Mouse (Mus musculus) liver, adult 2 months (tissue): ENCODE measurements at regions not wholly inside any gene's neighbourhood (a gene's known extent, or its start where the extent isn't known, plus 50 kb on each side); places are given as distances from the start of the nearest gene placed in this dataset.
"Not testable (repeated sequence)": the region's sequence is repeated elsewhere in the genome, so short reads cannot be mapped to it uniquely, and the experiment has no call there.

Source experiments
- DNase-seq: peaks from one replicate; pipeline ENCODE4 v3.0.0-alpha.2; 2011; ENCODE audit warnings: low read depth, low spot score; ENCODE audit errors: extremely low read depth
- H3K27ac ChIP-seq: fragments of 200-500 bp; replicated peaks from 2 replicates; pipeline ENCODE4 v1.5.1; 2012; ENCODE audit warnings: low read depth, mild to moderate bottlenecking, control low read depth, inconsistent platforms, low read length; ENCODE audit not compliant: insufficient read depth
- H3K27me3 ChIP-seq: fragments of 200-500 bp; 2 replicates; pipeline ENCODE4 v1.6.1; 2012; ENCODE audit warnings: mild to moderate bottlenecking, moderate library complexity, low read length, inconsistent platforms; ENCODE audit not compliant: control insufficient read depth, insufficient read depth
- H3K36me3 ChIP-seq: fragments of 200-500 bp; 2 replicates; pipeline ENCODE4 v1.6.1; 2012; ENCODE audit warnings: low read length, inconsistent platforms; ENCODE audit not compliant: control insufficient read depth, insufficient read depth
- H3K4me1 ChIP-seq: fragments of 200-500 bp; 2 replicates; pipeline ENCODE4 v1.6.1; 2011; ENCODE audit warnings: low read length; ENCODE audit not compliant: control insufficient read depth, insufficient read depth
- H3K4me3 ChIP-seq: fragments of 200-500 bp; 2 replicates; pipeline ENCODE4 v1.5.1; 2011; ENCODE audit warnings: low read depth, mild to moderate bottlenecking, control low read depth, low read length, moderate library complexity; ENCODE audit not compliant: insufficient read depth
- H3K79me2 ChIP-seq: fragments of 200-500 bp; 2 replicates; pipeline ENCODE4 v1.6.1; 2012; ENCODE audit warnings: inconsistent platforms, mild to moderate bottlenecking, low read length, moderate library complexity; ENCODE audit not compliant: control insufficient read depth, insufficient read depth
- H3K9ac ChIP-seq: fragments of 200-500 bp; 2 replicates; pipeline ENCODE4 v1.6.1; 2012; ENCODE audit warnings: low read depth, mild to moderate bottlenecking, control low read depth, inconsistent platforms, low read length
- CTCF ChIP-seq: fragments of 200-500 bp; IDR thresholded peaks from 2 replicates; pipeline ENCODE4 v1.5.1; 2011; ENCODE audit warnings: low read depth, low read length, control low read depth
- POLR2A ChIP-seq: fragments of 200-500 bp; IDR thresholded peaks from 2 replicates; pipeline ENCODE4 v1.6.1; 2011; ENCODE audit warnings: low read length, control low read depth; ENCODE audit not compliant: insufficient read depth; ENCODE audit errors: extremely low read depth
- WGBS: fragments of 180-500 bp; shearing (Covaris S2); methylation state at CpG from one replicate; pipeline ENCODE4 v1.1.7; 2018; 5-methylcytosine and 5-hydroxymethylcytosine counted together

DNA sequence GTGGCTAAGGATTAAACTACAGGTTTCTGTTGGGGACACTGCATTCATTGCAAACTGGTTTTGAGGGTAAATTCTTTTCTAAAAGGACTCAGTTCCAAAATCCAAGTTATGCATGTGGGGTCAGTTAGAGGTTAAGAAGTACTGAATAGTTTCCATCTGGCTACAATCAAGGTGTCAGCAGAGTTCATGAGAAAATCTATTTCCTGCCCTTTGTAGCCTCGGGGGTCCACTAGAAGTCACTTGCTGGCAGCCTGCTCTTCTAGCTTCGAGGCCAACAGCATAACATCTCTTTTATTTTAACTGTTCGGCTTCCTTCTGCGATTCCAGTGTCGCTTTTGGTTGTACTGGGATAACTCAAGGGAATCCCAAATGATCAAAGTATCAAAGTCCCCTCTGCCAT is 283.8 kb downstream of the Nek10 start:
- no peak for DNase-seq
- 73% methylated on average over 5 of the region's 5 CpGs for WGBS
- H3K4me3 ChIP-seq = no peak overlapping the region
- H3K27ac ChIP-seq = no peak overlapping the region
- no peak for TF ChIP-seq POLR2A
- TF ChIP-seq CTCF = no peak
- H3K79me2 ChIP-seq = no peaks in the 10 kb centered on the region
- H3K4me1 ChIP-seq = no peaks in the 10 kb centered on the region
- H3K9ac ChIP-seq = no peak overlapping the region
- H3K36me3 ChIP-seq = no peaks in the 10 kb centered on the region
- H3K27me3 ChIP-seq = no peaks in the 10 kb centered on the region

DNA sequence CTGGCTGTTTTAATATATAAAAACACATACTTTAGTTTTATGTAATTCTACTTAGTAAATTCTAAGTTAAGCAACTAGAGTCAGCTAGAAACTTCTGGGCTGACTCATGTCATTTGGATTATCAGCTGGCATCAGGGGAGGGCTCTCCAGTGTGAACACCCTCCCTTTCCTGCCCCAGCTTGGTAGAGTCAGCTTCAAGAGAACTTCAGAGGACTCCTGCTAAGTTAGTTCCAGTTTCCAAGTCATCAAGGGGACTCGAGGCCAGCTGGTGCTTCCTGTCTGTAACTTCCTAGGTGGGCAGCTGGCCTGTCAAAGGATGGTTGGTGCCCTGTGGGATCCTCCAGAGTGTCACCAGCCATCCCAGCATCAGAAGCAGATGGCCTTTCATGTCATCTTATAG is 293.6 kb downstream of the Nek10 start:
- no peak for TF ChIP-seq CTCF
- TF ChIP-seq POLR2A = no peak
- Histone ChIP-seq H3K4me1 (no peaks in the 10 kb centered on the region), H3K79me2 (no peaks in the 10 kb centered on the region), H3K9ac (no peak overlapping the region), H3K27ac (no peak overlapping the region), H3K27me3 (no peaks in the 10 kb centered on the region), H3K4me3 (no peak overlapping the region), H3K36me3 (no peaks in the 10 kb centered on the region)
- 39% methylated on average over 1 of the region's 1 CpGs for WGBS
- no peak for DNase-seq

DNA sequence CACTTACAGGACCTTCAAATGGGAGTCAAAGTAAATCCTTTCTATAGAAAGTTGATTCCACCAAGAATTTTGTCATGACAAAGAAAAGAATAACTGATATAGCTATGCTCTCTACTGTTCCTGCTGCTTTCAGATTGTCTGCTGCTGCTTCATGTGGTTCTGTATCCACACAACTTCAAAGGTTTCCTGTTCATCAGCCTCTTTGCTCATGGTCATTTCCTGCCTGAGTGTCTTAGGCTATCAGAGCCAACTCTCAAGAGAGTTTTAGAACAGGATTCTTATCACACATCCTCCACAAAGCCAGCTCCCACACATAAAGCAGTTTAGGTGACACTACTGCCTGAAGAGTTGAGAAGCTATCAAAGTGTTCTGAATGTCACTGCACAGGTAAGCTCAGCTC is 296.7 kb downstream of the Nek10 start:
- Histone ChIP-seq H3K27ac (no peak overlapping the region), H3K36me3 (no peaks in the 10 kb centered on the region), H3K27me3 (no peaks in the 10 kb centered on the region), H3K79me2 (no peaks in the 10 kb centered on the region), H3K4me1 (no peaks in the 10 kb centered on the region), H3K4me3 (no peak overlapping the region), H3K9ac (no peak overlapping the region)
- no peak for DNase-seq
- no peak for TF ChIP-seq CTCF
- no peak for TF ChIP-seq POLR2A

DNA sequence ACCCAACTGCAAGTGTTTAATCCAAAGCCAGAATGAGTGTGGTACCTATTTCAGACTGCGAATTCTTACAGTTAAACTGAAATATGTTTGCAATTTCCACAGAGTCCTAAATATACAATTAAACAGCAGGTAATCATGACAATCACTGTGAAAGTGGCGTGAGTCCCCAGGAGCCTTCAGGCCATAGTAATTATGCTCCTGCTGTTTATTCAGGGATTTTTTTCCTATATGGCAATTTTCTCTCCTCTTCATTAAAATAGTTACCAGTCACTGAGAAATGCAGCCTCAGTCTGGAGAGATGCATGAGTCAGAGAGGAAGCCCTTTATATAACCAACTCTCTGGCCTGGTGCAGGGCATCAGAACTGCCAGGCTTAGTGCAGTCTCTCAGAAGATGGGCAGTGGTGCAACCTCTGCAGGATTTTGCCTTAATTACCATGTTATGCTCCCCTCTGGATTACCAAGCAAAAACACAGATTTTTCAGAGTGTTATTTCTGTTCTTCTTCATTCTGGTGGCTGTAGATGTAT is 304.6 kb downstream of the Nek10 start:
- Histone ChIP-seq H3K79me2 (no peaks in the 10 kb centered on the region), H3K27ac (no peak overlapping the region), H3K36me3 (no peaks in the 10 kb centered on the region), H3K9ac (no peak overlapping the region), H3K4me1 (no peaks in the 10 kb centered on the region), H3K27me3 (no peaks in the 10 kb centered on the region), H3K4me3 (no peak overlapping the region)
- DNase-seq = no peak
- TF ChIP-seq POLR2A = no peak
- TF ChIP-seq CTCF = no peak
- 60% methylated on average over 2 of the region's 2 CpGs for WGBS

DNA sequence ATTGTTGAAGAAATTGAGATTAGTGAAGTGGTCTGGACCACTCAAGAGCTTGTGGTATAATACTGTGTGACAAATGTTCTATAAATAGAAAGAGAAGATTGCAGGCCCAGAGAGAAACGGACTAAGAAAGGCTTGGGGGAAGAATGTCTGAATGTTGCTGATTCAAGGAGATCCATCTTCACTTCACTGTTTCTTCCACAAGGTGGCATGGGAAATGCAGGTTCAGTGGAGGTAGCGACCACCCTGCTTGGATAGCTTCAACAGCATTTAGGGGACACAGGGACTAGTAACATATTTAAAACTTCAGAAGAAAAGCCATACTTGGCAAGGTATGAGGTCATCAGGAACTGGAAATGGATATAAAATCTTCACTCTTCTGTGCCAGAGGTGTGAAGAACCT is 316.5 kb downstream of the Nek10 start:
- no peak overlapping the region for H3K4me3 ChIP-seq
- no peaks in the 10 kb centered on the region for H3K27me3 ChIP-seq
- no peak for DNase-seq
- no peak overlapping the region for H3K27ac ChIP-seq
- H3K79me2 ChIP-seq = no peaks in the 10 kb centered on the region
- H3K9ac ChIP-seq = no peak overlapping the region
- TF ChIP-seq POLR2A = no peak
- TF ChIP-seq CTCF = no peak
- no peaks in the 10 kb centered on the region for H3K4me1 ChIP-seq
- no peaks in the 10 kb centered on the region for H3K36me3 ChIP-seq
- WGBS = 51% methylated on average over 2 of the region's 2 CpGs

DNA sequence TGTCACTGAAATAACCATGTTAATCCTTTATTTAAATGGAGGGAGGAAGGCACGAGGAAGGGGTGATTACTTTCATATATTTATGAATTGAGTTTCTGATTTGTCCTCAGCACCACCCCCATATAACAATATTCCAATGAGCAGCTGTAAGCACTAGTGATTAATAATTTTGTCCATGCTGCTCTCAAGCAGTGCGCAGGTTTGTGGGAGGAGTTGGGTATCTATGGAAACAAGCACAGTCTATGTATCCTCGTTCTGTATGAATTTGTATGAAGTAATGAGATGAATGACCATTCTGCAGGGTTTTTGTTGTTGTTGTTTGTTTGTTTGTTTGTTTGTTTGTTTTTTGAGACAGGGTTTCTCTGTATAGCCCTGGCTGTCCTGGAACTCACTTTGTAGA is 310.6 kb downstream of the Lrrc3b start:
- 65% methylated on average over 3 of the region's 3 CpGs for WGBS
- no peak overlapping the region for H3K4me3 ChIP-seq
- no peak overlapping the region for H3K9ac ChIP-seq
- no peaks in the 10 kb centered on the region for H3K4me1 ChIP-seq
- no peaks in the 10 kb centered on the region for H3K79me2 ChIP-seq
- H3K27ac ChIP-seq = no peak overlapping the region
- no peaks in the 10 kb centered on the region for H3K36me3 ChIP-seq
- TF ChIP-seq CTCF (no peak), POLR2A (no peak)
- DNase-seq = no peak
- no peaks in the 10 kb centered on the region for H3K27me3 ChIP-seq

DNA sequence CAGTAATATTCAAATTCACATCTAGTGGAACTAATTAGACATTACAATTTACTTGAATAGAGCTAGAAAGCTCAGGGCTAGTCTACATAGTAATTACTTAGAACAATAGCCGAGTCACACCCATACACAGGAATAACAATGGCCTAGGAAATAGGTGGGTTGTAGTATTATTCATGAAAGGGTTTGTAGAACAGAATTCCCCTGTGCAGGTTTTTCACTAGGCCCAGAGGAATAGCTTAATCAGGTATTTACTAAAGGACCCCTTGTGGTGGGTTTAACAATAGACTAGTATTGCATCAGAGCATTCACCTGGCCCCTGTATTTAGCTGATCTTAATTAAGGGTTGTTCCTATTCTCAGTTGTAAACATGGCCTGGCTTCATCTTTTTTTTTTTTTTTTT is 297.9 kb downstream of the Lrrc3b start:
- not testable (repeated sequence) for H3K79me2 ChIP-seq, H3K9ac ChIP-seq, H3K4me3 ChIP-seq, H3K27ac ChIP-seq, H3K36me3 ChIP-seq, H3K27me3 ChIP-seq, DNase-seq, H3K4me1 ChIP-seq
- WGBS = 87% methylated on average over 1 of the region's 1 CpGs
